Mouse (Mus musculus) G1E (cell line): ENCODE results near the gene Celf2.

ENCODE experiments used
- CTCF ChIP-seq: IDR thresholded peaks from 2 replicates; pipeline ENCODE4 v1.5.1; 2012; ENCODE audit warnings: low read depth, low read length, inconsistent platforms, mixed read lengths
- GATA1 ChIP-seq: IDR thresholded peaks from 2 replicates; pipeline ENCODE4 v1.6.1; 2012; ENCODE audit warnings: borderline replicate concordance, low read length, inconsistent platforms, mixed read lengths
- GATA2 ChIP-seq: IDR thresholded peaks from 2 replicates; pipeline ENCODE4 v1.6.1; 2012; ENCODE audit warnings: low read depth, low read length, inconsistent platforms, borderline replicate concordance
- POLR2AphosphoS5 ChIP-seq: IDR thresholded peaks from 2 replicates; pipeline ENCODE4 v1.6.1; 2012; ENCODE audit warnings: low read depth, low read length, inconsistent platforms; ENCODE audit not compliant: insufficient replicate concordance
- TAL1 ChIP-seq: conservative IDR thresholded peaks from 2 replicates; pipeline ENCODE4 v1.6.1; 2012; ENCODE audit warnings: low read depth, low read length, inconsistent platforms, mixed read lengths

DNA sequence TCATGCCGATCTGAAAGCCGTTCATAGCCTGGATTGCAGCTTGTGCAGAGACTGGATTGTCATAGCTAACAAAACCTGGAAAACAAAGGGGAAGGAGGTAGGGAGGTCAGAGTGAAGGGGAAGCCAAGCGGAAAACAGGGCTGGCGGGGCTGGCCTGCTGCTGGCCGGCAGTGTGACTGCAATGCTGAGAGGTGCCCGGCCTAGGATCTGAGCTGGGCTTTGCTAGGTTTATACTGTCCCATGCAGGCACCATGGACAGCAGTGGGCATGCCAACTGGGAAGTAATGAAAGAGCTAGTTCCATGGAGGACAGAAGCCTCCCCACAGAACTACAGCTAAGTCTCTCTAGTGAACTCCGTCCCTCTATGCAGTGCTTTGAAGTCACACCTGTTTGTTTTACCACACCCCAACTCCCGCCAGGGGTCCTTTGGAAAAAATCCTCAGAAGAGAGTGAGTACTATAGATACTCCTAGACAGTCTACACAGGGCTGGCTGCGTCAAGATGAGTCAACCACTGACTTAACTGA is 962.2 kb downstream of the Celf2 start:
- TF ChIP-seq CTCF (no peak), POLR2AphosphoS5 (no peak), GATA2 (no peak), GATA1 (no peak), TAL1 (no peak)
